ENCODE assay signal across 8 mouse cellular contexts in genomic region chr1:75558388-75559178, GRCm38 (mm10). TPM values are rescaled to one million over a fixed set of nuclear protein-coding genes. Genes with fewer than 3 reads are reported as not detected.
A peak's percentile ranks its signal among the peaks of the same experiment; 100 is the strongest.
DNase-seq lines count a peak whose midpoint lies in the region; ATAC-seq lines count a peak whose summit lies in the region.

No protein-coding gene starts in this region.

- H3K27me3 ChIP-seq in forebrain, embryonic 10.5 days (ENCODE audit: poor library complexity, severe bottlenecking): peaks cover 4% of the 10 kb centered on the region; the same call in 1 of the 2 replicates
- H3K27me3 ChIP-seq in forebrain, embryonic 11.5 days (ENCODE audit: control insufficient read depth, insufficient read depth, low read length): no peaks in the 10 kb centered on the region
- H3K27me3 ChIP-seq in kidney, embryonic 16.5 days (ENCODE audit: insufficient read depth, low read length): no peaks in the 10 kb centered on the region
- no peaks in the 10 kb centered on the region for H3K27me3 ChIP-seq in embryonic facial prominence, embryonic 14.5 days (replicated peaks; ENCODE audit: control insufficient read depth, insufficient read depth, low read length)
- no peaks in the 10 kb centered on the region for H3K27me3 ChIP-seq in midbrain, embryonic 16.5 days (ENCODE audit: control insufficient read depth, insufficient read depth, low read depth, low read length)

- peaks cover 18% of the 10 kb centered on the region for H3K4me1 ChIP-seq in forebrain, embryonic 10.5 days
- H3K4me1 ChIP-seq in forebrain, embryonic 11.5 days (replicated peaks; ENCODE audit: control insufficient read depth, insufficient read depth, low read length): no peaks in the 10 kb centered on the region; the same call in 1 of the 2 replicates
- H3K4me1 ChIP-seq in kidney, embryonic 16.5 days (ENCODE audit: insufficient read depth, low read length): peaks cover 12% of the 10 kb centered on the region
- peaks cover 14% of the 10 kb centered on the region for H3K4me1 ChIP-seq in embryonic facial prominence, embryonic 14.5 days (ENCODE audit: control insufficient read depth, insufficient read depth, low read length)
- peaks cover 4% of the 10 kb centered on the region for H3K4me1 ChIP-seq in midbrain, embryonic 16.5 days (ENCODE audit: control insufficient read depth, insufficient read depth, low read length)

- 86% methylated on average over 18 of the region's 18 CpGs for WGBS in forebrain, embryonic 10.5 days
- 91% methylated on average over 18 of the region's 18 CpGs for WGBS in forebrain, embryonic 11.5 days
- 77% methylated on average over 18 of the region's 18 CpGs for WGBS in kidney, embryonic 16.5 days
- 87% methylated on average over 17 of the region's 18 CpGs for WGBS in embryonic facial prominence, embryonic 14.5 days
- 90% methylated on average over 18 of the region's 18 CpGs for WGBS in midbrain, embryonic 16.5 days

- DNase-seq in forebrain, embryonic 10.5 days (ENCODE audit: extremely low spot score, low spot score): no peak
- no peak for DNase-seq in forebrain, embryonic 11.5 days (ENCODE audit: low spot score)
- no peak for DNase-seq in kidney, adult 11 months
- DNase-seq in embryonic facial prominence, embryonic 14.5 days (ENCODE audit: low spot score): no peak
- DNase-seq in cerebellum, postnatal 4 days (ENCODE audit: low spot score in 2 of 2): no peak

- H3K9ac ChIP-seq in forebrain, embryonic 11.5 days (ENCODE audit: low read length): no peak overlapping the region
- peak overlapping the region; percentile 46; the same call in 1 of the 2 replicates for H3K9ac ChIP-seq in kidney, embryonic 16.5 days (replicated peaks; ENCODE audit: low read length)
- H3K9ac ChIP-seq in embryonic facial prominence, embryonic 14.5 days (ENCODE audit: low read depth, low read length): peak overlapping the region; percentile 31; the same call in 1 of the 2 replicates
- H3K9ac ChIP-seq in midbrain, embryonic 16.5 days (ENCODE audit: low read depth, low read length): no peak overlapping the region

- ATAC-seq in forebrain, embryonic 11.5 days (replicated peaks; ENCODE audit: low FRiP score): no peak
- ATAC-seq in kidney, embryonic 16.5 days (ENCODE audit: low FRiP score, low TSS enrichment): no peak
- ATAC-seq in embryonic facial prominence, embryonic 14.5 days (ENCODE audit: low read depth): no peak
- 0 out of 2 replicates have a peak, but pooled peaks have one; percentile 1 for ATAC-seq in midbrain, embryonic 16.5 days
- ATAC-seq in inflammation-experienced regulatory T-cells, adult 6 months: no peak

- peaks cover 7% of the 10 kb centered on the region; the same call in 1 of the 2 replicates for H3K9me3 ChIP-seq in forebrain, embryonic 10.5 days
- H3K9me3 ChIP-seq in forebrain, embryonic 11.5 days (ENCODE audit: control insufficient read depth, low read length): no peaks in the 10 kb centered on the region
- peaks cover 5% of the 10 kb centered on the region; the same call in 1 of the 2 replicates for H3K9me3 ChIP-seq in kidney, embryonic 16.5 days (ENCODE audit: low read length)
- peaks cover 4% of the 10 kb centered on the region; the same call in 1 of the 2 replicates for H3K9me3 ChIP-seq in embryonic facial prominence, embryonic 14.5 days (ENCODE audit: control insufficient read depth, low read length)
- H3K9me3 ChIP-seq in midbrain, embryonic 16.5 days (replicated peaks; ENCODE audit: control insufficient read depth, low read length, poor library complexity, severe bottlenecking): 0 out of 2 replicates have a peak, but pooled peaks cover 3% of the 10 kb centered on the region

- peak overlapping the region; percentile 77; the same call in 1 of the 2 replicates for H3K27ac ChIP-seq in forebrain, embryonic 10.5 days
- H3K27ac ChIP-seq in forebrain, embryonic 11.5 days (ENCODE audit: low read depth, low read length): no peak overlapping the region
- peak overlapping the region; percentile 84 for H3K27ac ChIP-seq in kidney, embryonic 16.5 days (ENCODE audit: low read length)
- peak overlapping the region; percentile 84 for H3K27ac ChIP-seq in embryonic facial prominence, embryonic 14.5 days (replicated peaks; ENCODE audit: low read depth, low read length)
- H3K27ac ChIP-seq in midbrain, embryonic 16.5 days (ENCODE audit: low read length): no peak overlapping the region; the same call in 1 of the 2 replicates

- peaks cover 50% of the 10 kb centered on the region for H3K36me3 ChIP-seq in forebrain, embryonic 10.5 days (replicated peaks)
- no peaks in the 10 kb centered on the region for H3K36me3 ChIP-seq in forebrain, embryonic 11.5 days (ENCODE audit: control insufficient read depth, insufficient read depth, low read length)
- peaks cover 18% of the 10 kb centered on the region for H3K36me3 ChIP-seq in kidney, embryonic 16.5 days (ENCODE audit: insufficient read depth, low read length)
- H3K36me3 ChIP-seq in embryonic facial prominence, embryonic 14.5 days (ENCODE audit: control insufficient read depth, insufficient read depth, low read length): peaks cover 42% of the 10 kb centered on the region
- peaks cover 21% of the 10 kb centered on the region for H3K36me3 ChIP-seq in midbrain, embryonic 16.5 days (ENCODE audit: control insufficient read depth, insufficient read depth, low read length)

- no peak overlapping the region for H3K4me3 ChIP-seq in forebrain, embryonic 10.5 days
- no peak overlapping the region for H3K4me3 ChIP-seq in forebrain, embryonic 11.5 days (ENCODE audit: low read depth, low read length)
- no peak overlapping the region for H3K4me3 ChIP-seq in kidney, embryonic 16.5 days (ENCODE audit: low read length)
- H3K4me3 ChIP-seq in embryonic facial prominence, embryonic 14.5 days (ENCODE audit: low read depth, low read length): no peak overlapping the region
- H3K4me3 ChIP-seq in midbrain, embryonic 16.5 days (ENCODE audit: low read depth, low read length): no peak overlapping the region

- no peak overlapping the region for H3K4me2 ChIP-seq in forebrain, embryonic 11.5 days (ENCODE audit: low read depth, low read length, severe bottlenecking)
- no peak overlapping the region for H3K4me2 ChIP-seq in kidney, embryonic 16.5 days (replicated peaks; ENCODE audit: low read depth, low read length)
- H3K4me2 ChIP-seq in embryonic facial prominence, embryonic 14.5 days (ENCODE audit: low read depth, low read length): 0 out of 2 replicates have a peak overlapping the region, but pooled peaks have one; percentile 48
- no peak overlapping the region for H3K4me2 ChIP-seq in midbrain, embryonic 16.5 days (ENCODE audit: low read length)

RNA-seq across cellular contexts. Expression of gene Slc4a3, which starts 12.5 kb away (rescaled TPM):
- polyA plus RNA-seq in forebrain, embryonic 10.5 days (2016; fragmentation: Nextera tagmentation; extraction: Ambion mirVana): 13.6 and 15.0 TPM in 2 replicates
- polyA plus RNA-seq in forebrain, embryonic 11.5 days (2014; fragmentation: Nextera tagmentation; extraction: Ambion mirVana): 13.3 and 15.7 TPM in 2 replicates
- 24.5 and 24.9 TPM in 2 replicates for polyA plus RNA-seq in kidney, embryonic 16.5 days (2015; fragmentation: Nextera tagmentation; extraction: Ambion mirVana)
- polyA plus RNA-seq in embryonic facial prominence, embryonic 14.5 days (2014; fragmentation: Nextera tagmentation; extraction: Ambion mirVana): 12.0 and 18.5 TPM in 2 replicates
- 78.6 and 83.0 TPM in 2 replicates for polyA plus RNA-seq in midbrain, embryonic 16.5 days (2015; fragmentation: Nextera tagmentation; extraction: Ambion mirVana)
- polyA plus RNA-seq in inflammation-experienced regulatory T-cells, adult 6 months (2017; shearing (Covaris generic)): under 1 TPM in 1 of 3 experiments, not detected in 2; 0.05 TPM

RNA-seq across cellular contexts. Expression of gene Stk11ip, which starts 37.3 kb away (rescaled TPM):
- 33.2 and 33.5 TPM in 2 replicates for polyA plus RNA-seq in forebrain, embryonic 10.5 days (2016; fragmentation: Nextera tagmentation; extraction: Ambion mirVana)
- polyA plus RNA-seq in forebrain, embryonic 11.5 days (2014; fragmentation: Nextera tagmentation; extraction: Ambion mirVana): 23.9 and 27.6 TPM in 2 replicates
- 28.8 and 30.6 TPM in 2 replicates for polyA plus RNA-seq in kidney, embryonic 16.5 days (2015; fragmentation: Nextera tagmentation; extraction: Ambion mirVana)
- 13.1 and 15.3 TPM in 2 replicates for polyA plus RNA-seq in embryonic facial prominence, embryonic 14.5 days (2014; fragmentation: Nextera tagmentation; extraction: Ambion mirVana)
- polyA plus RNA-seq in midbrain, embryonic 16.5 days (2015; fragmentation: Nextera tagmentation; extraction: Ambion mirVana): 23.2 and 25.9 TPM in 2 replicates
- polyA plus RNA-seq in inflammation-experienced regulatory T-cells, adult 6 months (2017; shearing (Covaris generic)): 10 to 100 TPM in 2 of 3 experiments, 1 to 10 TPM in 1; 6.5 to 11.9 (median 10.5) TPM

RNA-seq across cellular contexts. Expression of gene Inha, which starts 51.7 kb away (rescaled TPM):
- polyA plus RNA-seq in forebrain, embryonic 10.5 days (2016; fragmentation: Nextera tagmentation; extraction: Ambion mirVana): 2.7 and 2.9 TPM in 2 replicates
- 1.3 and 2.4 TPM in 2 replicates for polyA plus RNA-seq in forebrain, embryonic 11.5 days (2014; fragmentation: Nextera tagmentation; extraction: Ambion mirVana)
- 7.8 and 10.7 TPM in 2 replicates for polyA plus RNA-seq in kidney, embryonic 16.5 days (2015; fragmentation: Nextera tagmentation; extraction: Ambion mirVana)
- polyA plus RNA-seq in embryonic facial prominence, embryonic 14.5 days (2014; fragmentation: Nextera tagmentation; extraction: Ambion mirVana): 5.9 and 9.7 TPM in 2 replicates
- 19.7 and 21.2 TPM in 2 replicates for polyA plus RNA-seq in midbrain, embryonic 16.5 days (2015; fragmentation: Nextera tagmentation; extraction: Ambion mirVana)
- not detected for polyA plus RNA-seq in inflammation-experienced regulatory T-cells, adult 6 months (2017; shearing (Covaris generic))

RNA-seq across cellular contexts. Expression of gene Obsl1, which starts 52.3 kb away (rescaled TPM):
- 34.5 and 35.8 TPM in 2 replicates for polyA plus RNA-seq in forebrain, embryonic 10.5 days (2016; fragmentation: Nextera tagmentation; extraction: Ambion mirVana)
- 42.6 and 44.7 TPM in 2 replicates for polyA plus RNA-seq in forebrain, embryonic 11.5 days (2014; fragmentation: Nextera tagmentation; extraction: Ambion mirVana)
- polyA plus RNA-seq in kidney, embryonic 16.5 days (2015; fragmentation: Nextera tagmentation; extraction: Ambion mirVana): 55.7 and 60.9 TPM in 2 replicates
- polyA plus RNA-seq in embryonic facial prominence, embryonic 14.5 days (2014; fragmentation: Nextera tagmentation; extraction: Ambion mirVana): 98.7 and 102 TPM in 2 replicates
- 23.1 and 24.2 TPM in 2 replicates for polyA plus RNA-seq in midbrain, embryonic 16.5 days (2015; fragmentation: Nextera tagmentation; extraction: Ambion mirVana)
- not detected for polyA plus RNA-seq in inflammation-experienced regulatory T-cells, adult 6 months (2017; shearing (Covaris generic))

Comparison
In these comparisons a context has a peak if more than half of its experiments do, and no peak if none do; other contexts are left out.
1. H3K27ac ChIP-seq: peak in forebrain, embryonic 10.5 days (single experiment), kidney, embryonic 16.5 days (single experiment) and embryonic facial prominence, embryonic 14.5 days (single experiment); none in forebrain, embryonic 11.5 days (single experiment) and midbrain, embryonic 16.5 days (single experiment).
2. H3K9ac ChIP-seq: peak in kidney, embryonic 16.5 days (single experiment) and embryonic facial prominence, embryonic 14.5 days (single experiment); none in forebrain, embryonic 11.5 days (single experiment) and midbrain, embryonic 16.5 days (single experiment).
3. RNA of gene Slc4a3, which starts 12.5 kb away (polyA plus RNA-seq): 78.6 to 83.0 TPM in midbrain, embryonic 16.5 days, 24.5 to 24.9 TPM in kidney, embryonic 16.5 days, 13.3 to 15.7 TPM in forebrain, embryonic 11.5 days, 13.6 to 15.0 TPM in forebrain, embryonic 10.5 days and 12.0 to 18.5 TPM in embryonic facial prominence, embryonic 14.5 days; 0.05 TPM in inflammation-experienced regulatory T-cells, adult 6 months; every median in the first group is over 10 times any median in the second.